Mouse (Mus musculus) cerebellum, adult 2 months (tissue): ENCODE measurements at regions not wholly inside any gene's neighbourhood (a gene's known extent, or its start where the extent isn't known, plus 50 kb on each side); places are given as distances from the start of the nearest gene placed in this dataset.

Source experiments
- CTCF ChIP-seq: fragments of 200-500 bp; IDR thresholded peaks from 2 replicates; pipeline ENCODE4 v1.5.1; 2011; ENCODE audit warnings: low read depth, mild to moderate bottlenecking, control low read depth, low read length, moderate library complexity, borderline replicate concordance; ENCODE audit not compliant: insufficient read depth
- POLR2A ChIP-seq: fragments of 200-500 bp; IDR thresholded peaks from 2 replicates; pipeline ENCODE4 v1.6.1; 2011; ENCODE audit warnings: low read length, control low read depth, borderline replicate concordance; ENCODE audit not compliant: insufficient read depth

DNA sequence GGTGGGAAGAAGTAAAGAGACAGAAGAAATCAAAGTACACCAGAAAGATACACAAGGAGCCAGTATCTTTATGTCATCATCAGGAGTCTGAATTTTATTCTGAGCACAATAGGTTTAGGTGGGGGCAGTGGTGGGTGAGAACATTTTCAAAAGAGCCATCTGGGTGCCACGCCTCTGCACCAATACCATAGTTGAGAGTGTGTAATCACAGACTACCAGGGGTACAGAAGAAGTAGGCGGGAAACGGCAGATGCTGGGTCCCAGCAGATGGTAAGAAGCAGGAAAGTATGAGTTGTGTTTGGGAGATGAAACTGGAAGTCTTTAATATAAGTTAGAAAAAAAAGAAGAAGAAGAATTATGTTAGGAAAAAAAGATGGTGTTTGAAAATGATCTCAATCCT, 682.7 kb upstream of the Pou3f3 start:
- no peak for TF ChIP-seq POLR2A
- no peak for TF ChIP-seq CTCF
